Mouse (Mus musculus): ENCODE measurements at regions not wholly inside any gene's neighbourhood (a gene's known extent, or its start where the extent isn't known, plus 50 kb on each side); places are given as distances from the start of the nearest gene placed in this dataset.

DNA sequence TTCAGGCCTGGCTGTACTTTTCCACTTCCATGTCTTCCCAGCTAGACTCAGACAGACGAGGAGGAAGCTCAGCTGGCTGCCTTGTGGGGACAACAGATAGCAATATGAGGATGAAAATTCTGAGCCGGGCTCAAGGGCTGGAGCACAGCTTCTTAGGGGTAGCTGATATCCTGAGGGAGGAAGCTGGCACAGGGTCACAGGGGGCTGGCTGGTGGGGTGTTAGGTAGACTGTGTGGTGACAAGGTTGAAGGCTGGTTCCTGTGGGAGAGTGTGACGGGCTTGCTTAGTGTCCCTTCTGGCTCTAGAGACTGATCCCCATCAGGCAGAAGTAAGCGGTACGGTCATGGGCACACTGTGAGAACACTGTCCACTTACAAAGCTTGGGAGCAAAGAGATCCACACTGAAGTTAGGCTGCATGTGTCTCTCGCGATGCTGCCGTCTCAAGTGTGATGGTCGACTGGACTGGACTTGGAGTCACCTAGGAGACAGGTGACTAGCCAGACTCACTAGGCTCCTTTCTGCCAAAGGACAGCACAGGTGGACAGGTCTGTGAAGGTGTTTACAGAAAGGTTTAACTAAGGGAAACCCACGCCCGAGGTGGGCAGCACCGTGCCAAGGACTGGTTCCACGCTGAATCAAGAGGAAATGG lies 111.1 kb upstream of the S1pr3 start:
- no peak for DNase-seq (ENCODE audit: low read depth in 1 of 2, low spot score in 2 of 2)

DNA sequence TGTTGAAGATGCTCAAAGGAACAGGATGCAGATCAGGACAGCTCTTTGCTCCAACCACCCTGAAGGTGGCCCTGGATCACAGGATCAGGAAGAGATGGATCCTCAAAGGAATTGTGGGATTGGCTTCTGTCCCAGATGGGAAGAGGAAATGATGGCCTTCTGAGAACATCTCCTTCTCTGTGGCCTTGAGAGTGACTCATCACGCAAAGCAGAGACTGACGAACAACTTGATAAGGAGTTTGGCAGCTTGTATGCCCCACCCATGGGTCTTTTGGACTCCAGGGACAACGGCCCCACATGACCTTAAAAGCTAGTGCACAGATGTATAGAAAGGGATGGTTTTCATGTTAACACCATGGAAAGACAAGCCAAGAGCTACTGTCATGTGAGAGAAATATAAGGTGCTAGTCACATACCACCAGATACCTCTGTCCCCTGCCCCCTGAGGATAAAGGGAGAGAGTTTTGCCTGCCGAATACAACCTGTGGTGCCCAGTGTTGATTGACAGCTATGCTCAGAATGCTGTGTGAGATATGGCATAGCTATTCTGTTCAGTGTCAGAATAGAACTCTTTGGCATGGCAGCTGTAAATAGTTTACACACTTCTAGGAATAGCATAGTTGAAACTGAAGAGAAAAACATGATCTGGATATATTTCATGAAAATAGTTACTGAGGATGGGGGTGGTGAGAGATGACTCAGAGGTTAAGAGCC lies 109.2 kb upstream of the S1pr3 start:
- no peak for DNase-seq (ENCODE audit: low read depth in 1 of 2, low spot score in 2 of 2)

DNA sequence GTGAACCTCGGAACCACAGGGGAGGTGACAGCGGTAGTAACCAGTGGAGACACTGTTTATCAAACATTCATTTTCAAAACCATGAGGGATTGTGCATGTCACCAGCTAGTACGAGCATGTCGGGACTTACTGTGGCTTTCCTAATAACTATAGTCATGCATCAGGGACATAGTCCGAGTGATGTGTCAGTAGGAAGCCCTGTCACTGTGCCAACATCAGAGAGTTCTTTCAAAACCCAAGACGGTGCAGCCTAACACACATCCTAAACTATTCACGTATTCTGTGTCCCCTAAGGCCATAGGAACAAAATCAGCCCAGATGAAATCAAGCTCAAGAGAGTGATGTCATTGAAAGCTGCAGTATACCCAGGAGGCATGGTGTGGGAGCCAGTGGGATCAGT lies 107.0 kb upstream of the S1pr3 start:
- no peak for DNase-seq (ENCODE audit: low read depth in 1 of 2, low spot score in 2 of 2)

DNA sequence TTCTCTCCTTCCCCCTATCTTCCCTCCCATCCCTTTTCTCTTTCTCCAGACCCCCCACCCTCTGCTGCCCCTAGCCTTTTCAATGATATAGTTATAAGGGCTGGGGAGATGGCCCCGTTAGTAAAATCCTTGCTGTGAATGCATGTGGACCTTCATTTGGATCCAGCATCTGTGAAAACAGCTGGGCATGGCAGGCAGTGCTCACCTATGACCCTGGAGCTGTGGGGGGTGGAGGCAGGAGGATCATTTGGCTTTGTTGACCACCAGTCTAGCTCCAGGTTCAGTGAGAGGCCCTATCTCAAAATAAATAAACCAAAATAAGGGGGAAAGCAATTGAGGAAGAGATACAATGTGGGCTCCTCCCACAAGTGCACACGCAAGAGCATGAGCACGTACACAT lies 105.3 kb upstream of the S1pr3 start:
- DNase-seq (ENCODE audit: low read depth in 1 of 2, low spot score in 2 of 2): no peak

DNA sequence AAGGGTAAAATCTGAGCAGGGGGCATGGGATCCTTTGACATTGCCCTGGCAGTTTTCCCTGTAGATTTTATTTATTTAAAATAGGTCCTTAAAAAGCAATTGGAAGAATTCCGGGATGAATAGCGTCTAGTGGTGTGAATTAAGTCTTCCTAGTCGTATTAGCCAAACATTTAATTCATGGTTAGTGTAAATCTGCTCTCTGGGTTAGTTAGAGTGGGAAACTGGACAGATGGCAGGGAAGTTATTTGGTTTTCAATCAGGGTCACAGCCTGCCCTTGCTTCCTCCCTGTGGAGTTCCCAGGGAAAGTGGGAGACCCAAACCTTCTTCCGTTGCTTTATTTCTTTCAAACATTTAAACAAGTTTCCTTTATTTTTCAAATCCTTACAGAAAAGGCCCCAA lies 103.8 kb upstream of the S1pr3 start:
- DNase-seq (ENCODE audit: low read depth in 1 of 2, low spot score in 2 of 2): no peak

DNA sequence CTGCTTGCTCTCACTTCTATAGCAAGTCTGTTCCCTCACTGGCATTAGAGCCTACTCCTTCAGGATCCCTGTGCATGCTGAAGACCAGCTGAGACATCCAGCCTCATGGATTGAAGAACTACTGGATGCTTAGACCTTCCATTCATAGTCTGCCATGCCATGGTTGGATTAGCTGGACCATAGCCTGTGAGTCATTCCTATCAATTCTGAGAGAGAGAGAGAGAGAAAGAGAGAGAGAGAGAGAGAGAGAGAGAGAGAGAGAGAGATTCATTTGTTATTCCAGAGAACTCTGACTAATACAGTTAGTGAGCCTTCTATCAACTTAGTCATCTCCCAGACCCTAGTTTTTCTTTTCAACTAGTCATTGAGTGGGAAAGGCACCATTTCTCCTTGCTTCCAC lies 99.0 kb upstream of the S1pr3 start:
- DNase-seq (ENCODE audit: low read depth in 1 of 2, low spot score in 2 of 2): no peak

DNA sequence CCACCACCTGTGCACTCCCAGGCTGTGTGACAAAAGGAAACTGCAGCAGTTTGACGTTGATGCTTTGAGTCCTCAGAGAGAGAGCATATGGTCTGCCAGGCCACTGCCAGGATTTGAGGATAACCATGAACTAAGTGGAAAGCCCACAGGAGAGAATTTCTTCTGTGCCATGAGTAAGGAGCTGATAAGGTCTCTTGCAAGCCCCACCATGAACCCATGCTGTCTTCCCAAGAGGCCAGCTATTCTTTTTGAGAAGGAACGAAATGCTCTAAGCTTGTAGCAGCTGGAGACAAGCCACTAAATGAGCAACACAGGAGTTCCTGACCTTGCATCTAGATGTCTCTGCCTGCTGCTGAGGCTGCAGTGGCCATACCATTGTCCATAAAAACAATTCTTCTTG lies 98.4 kb upstream of the S1pr3 start:
- no peak for DNase-seq (ENCODE audit: low read depth in 1 of 2, low spot score in 2 of 2)

DNA sequence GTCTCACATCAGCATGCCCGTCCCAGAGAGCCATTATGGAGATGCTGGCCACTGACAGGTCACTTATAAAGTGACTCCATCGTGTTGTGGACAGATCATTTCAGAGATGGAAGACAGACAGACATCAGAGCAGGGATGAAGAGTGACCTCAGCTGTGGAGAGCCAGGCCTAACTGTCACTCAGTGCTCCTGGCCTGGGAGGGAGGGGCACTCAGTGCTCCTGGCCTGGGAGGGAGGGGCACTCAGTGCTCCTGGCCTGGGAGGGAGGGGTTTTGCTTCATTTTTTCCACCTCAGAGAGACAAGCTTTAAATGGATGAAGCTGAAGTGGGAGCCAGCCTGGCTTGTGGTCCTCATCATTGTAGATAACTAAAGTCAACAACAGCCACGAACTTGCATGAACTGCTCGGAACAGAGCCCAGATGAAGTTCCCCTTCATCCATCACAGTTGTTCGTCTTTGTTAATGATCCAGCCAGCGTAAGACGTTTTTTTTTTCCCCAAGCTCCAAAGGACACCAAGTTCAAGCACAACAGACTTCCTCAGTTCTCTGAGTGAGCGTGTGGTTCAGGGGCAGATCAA lies 96.7 kb upstream of the S1pr3 start:
- DNase-seq (ENCODE audit: low read depth in 1 of 2, low spot score in 2 of 2): no peak

DNA sequence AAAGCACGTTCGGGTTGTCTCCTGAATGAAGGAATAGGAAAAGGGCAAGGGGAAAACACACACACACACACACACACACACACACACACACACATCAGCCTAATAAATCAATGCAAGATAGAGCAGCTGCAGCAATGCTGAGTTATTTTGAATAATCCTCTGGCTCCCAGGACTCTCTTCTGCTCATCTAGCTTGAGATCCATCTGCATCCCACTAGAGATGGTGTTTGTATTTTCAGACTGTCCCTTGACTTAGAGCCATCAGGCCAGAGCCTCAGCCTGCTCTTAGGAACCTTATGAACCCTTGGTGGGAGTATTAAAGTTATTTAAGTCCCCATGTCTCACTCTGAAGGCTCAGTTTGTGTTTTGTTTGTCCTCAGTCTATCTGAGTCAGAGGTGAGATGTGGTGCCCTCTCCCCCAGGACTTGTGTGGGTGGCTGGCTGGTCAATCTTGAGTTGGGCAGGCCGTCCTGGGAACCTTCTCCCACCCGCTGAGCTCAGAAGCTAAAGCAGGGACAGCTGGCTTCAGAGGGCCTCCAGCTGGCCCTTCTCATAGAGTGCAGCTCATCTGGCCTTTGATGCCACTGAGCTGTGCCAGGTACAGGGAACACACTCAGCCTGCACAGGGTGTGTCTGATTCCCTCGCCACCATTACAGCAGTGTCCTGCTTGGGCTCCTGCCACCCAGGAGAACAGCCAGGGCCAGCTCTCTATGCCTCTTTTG lies 95.1 kb upstream of the S1pr3 start:
- no peak for DNase-seq (ENCODE audit: low read depth in 1 of 2, low spot score in 2 of 2)

DNA sequence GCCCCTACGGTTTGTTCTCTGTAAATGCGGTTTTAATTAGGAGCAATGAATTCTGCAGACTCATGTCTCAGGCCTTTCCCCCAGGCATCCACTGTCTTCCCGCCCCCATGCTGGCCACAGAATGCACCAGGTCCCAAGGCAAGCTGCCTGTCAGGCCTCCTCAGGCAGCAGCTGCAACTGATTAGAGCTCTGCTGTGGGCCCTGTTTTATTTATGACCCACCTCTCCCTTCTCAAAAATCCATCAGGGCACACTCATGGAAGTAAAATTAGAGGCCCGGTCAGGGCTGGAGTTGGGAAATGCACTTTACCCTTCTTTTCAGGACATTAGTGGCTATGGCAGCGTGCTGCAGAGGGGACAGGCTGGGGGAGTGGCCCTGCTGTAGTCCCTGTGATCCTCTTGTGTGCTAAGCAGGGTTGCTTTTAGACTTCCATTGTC lies 93.9 kb upstream of the S1pr3 start:
- no peak for DNase-seq (ENCODE audit: low read depth in 1 of 2, low spot score in 2 of 2)

DNA sequence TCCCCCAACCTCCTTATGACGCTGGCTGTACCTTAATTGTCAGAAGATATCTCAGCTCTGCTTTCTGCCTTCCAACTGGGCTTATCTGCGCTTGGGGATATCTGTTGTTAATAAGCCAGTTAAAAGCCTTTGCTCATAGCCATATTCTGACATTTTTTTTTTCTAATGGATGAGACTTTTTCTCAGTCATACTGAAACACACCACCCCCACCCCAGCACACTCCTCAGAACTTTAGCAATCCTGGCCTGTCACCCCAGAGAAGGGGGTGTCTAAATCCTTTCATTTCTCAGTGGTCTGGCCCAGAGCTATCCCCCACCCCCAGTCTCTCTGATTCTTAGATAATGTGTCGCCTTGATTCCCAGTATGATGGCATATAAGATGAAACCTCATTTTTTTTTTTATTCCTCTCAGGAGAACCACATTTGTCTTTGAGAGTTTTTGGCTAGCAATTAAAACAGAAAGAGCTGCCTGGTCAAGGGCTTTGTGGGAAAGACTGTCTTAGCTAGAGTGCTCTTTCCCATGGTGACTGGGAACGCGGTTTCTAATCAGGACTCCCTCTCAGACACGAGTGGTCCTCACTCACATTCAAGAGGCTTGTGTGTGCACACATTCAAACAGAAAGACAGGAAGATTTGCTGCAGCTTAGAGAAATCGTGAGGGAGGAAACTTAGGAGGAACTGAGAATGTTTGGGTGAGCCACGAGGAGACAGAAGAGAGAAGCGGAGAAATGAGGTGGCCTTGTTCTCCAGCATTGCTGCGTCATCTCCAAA lies 93.2 kb upstream of the S1pr3 start:
- DNase-seq (ENCODE audit: low read depth in 1 of 2, low spot score in 2 of 2): peak; percentile 9 to 11

DNA sequence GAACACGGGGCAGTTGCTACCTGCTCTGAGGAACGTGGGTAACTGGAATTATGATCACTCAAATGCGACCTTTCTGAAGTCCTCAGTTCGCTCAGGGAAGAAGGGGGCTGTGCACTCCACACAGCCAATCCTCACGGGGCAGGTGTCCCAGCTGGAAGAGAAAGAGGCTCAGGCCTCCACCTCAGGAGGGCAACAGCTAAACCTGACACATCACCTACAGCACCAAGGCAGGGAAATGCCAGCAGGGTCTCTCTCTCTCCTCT lies 92.7 kb upstream of the S1pr3 start:
- no peak for DNase-seq (ENCODE audit: low read depth in 1 of 2, low spot score in 2 of 2)

DNA sequence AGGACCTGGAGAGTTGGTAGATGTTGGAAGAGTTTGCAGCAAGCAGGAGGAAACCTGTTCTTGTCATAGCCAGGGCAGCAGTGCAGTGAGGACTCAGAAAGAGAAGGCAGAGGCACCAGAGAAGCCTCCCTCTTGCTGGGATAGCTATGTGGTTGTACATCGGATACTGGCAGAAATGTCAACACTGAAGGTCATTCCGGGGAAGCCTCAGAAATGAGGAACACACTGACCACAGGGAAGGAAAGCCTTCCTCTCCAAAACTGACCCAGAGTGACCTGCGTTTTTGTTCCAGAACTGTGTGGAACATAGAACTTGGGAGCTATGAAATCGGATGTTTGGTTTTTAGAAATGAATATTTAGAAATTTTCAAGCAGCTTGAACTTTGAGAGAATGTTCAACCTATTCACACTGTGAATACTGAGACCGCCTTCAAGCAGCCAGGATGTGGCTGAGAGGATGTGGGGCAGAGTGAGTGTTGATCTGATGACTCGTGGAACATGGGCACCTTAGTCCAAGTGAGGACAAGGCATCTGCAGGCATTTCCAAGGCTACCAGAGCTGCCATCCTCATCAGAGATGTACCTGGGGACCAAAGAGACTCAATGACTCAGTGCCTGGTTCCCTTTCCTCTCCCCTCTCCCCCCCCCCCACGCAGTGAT lies 85.3 kb upstream of the S1pr3 start:
- no peak for DNase-seq (ENCODE audit: low read depth in 1 of 2, low spot score in 2 of 2)

DNA sequence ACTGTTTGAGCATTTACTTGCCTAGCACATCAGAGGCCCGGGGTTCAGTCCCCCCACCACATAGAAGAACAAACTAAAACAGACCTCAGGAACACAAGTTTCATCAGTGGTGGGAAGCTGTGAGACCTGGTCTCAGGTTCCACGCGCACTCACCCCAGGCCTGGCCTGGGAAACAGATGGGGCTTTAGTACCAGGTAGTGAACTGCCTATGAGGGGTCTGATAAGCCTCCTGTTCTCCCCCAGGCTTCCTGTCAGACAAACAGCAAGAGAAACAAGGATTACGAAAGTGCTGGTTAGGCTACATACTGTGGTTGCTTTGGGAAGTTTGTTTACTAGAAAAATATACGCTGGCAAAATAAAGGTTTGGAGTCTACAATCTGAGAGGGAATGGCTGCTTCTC lies 83.7 kb upstream of the S1pr3 start:
- no peak for DNase-seq (ENCODE audit: low read depth in 1 of 2, low spot score in 2 of 2)

DNA sequence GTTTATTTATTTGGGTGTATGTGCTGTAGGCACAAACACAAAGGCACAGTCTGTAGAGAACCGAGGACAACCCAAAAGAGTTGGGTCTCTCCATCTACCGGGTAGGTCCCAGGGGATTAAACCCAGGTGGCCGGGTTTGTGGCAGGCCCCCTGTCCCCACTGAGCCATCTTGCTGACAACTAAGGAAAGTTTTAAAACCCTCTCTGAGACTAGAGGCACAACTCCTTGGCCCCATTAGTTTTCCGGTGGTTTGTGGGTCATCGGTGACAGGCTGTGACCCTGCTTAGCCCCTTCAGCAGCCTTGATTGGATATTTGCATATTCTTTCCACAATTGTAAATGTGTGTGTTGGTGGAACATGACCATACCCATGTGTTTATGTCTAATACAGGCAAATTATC lies 83.1 kb upstream of the S1pr3 start:
- no peak for DNase-seq (ENCODE audit: low read depth in 1 of 2, low spot score in 2 of 2)

DNA sequence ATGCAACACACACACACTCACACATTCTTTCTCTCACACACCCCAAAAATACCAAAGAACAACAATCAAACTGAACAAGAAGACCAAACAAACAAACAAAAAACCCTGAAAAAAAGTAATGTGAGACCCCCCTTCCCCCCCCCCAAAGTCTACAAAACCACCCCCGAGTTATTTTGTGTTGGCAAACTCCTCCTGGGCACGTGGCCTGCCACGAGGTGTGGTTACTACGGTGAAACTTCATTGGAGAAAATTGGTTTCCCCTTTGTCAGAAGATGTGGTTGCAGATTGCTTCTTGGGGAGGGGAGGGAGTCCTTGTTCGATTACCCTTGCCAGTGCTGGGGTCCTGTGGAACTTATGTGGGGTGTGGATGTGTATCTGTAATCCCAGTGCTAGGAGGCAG lies 82.3 kb upstream of the S1pr3 start:
- no peak for DNase-seq (ENCODE audit: low read depth in 1 of 2, low spot score in 2 of 2)

DNA sequence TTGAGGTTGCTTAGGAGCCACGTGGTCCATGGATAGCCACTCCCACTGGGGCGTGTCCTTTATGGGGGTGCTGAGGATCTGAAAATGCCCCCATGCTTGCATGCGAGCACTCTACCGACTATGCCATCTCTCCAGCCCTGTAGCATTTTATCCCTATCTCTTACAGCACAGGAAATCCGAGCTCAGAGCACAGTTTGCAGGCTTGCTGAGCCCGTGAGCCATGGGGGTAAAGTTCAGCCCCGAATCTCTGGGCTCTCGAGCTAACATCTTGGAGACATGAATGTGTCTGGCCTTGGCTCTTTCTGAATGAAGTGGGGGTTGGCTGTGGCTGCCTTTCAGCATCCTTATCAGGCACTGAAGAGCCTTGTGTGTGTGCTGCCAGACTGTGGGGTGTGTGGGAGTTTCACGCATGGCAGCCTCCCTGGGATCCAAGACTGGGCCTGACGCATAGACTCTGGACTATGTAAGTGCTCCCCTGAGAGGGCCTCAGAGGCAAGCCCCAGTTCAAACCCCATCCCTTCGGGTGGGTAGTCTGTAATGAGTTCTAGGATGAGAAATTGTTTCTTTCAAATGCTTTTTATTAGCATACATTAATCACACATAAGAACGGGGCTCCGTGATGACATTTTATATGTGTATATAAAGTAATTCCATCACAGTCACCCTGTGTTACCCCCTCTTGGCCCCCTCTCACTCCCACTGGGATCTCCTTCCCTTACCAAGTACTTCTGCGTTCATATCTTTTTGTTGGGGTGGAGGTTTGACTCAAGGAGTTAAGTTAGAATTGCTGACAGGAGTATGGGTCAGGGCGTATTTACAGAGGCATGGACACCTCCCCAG lies 80.1 kb upstream of the S1pr3 start:
- no peak for DNase-seq (ENCODE audit: low read depth in 1 of 2, low spot score in 2 of 2)

DNA sequence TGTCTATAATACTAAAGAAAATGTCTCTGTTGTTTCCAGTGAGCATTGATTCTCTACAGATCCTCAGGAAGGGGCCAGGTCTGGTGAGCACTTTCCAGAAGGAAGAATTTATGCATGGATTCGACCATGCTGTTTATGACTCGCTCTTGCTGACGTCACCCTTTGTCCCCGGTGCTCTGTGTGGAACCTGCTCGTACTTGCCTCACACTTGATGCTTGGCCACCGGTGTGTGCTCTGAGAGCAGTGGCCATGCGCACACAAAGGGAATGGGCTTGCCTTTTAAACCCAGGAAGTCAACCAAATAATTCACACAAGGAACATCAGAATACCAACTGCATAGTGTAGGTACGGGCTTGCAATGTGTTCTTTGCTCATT lies 79.5 kb upstream of the S1pr3 start:
- no peak for DNase-seq (ENCODE audit: low read depth in 1 of 2, low spot score in 2 of 2)

DNA sequence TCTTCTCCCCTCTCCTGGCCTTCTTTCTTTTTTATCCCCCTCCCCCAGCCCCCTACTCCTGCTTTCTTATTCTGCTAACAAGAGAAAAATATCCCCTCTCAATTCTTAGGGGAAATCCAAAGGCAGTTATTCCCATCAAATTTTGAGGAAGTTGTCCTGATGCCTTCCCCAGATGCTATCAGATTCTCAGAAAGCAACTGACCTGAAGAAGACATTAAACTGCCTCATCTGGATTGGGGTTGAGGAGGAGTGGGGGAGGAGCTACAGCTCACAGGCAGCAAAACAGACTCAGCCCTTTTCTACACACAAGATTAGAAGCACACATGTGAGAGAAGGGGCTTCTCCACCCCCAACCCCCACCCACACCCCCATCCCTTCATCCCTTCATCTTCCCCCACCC lies 78.7 kb upstream of the S1pr3 start:
- DNase-seq (ENCODE audit: low read depth in 1 of 2, low spot score in 2 of 2): no peak

DNA sequence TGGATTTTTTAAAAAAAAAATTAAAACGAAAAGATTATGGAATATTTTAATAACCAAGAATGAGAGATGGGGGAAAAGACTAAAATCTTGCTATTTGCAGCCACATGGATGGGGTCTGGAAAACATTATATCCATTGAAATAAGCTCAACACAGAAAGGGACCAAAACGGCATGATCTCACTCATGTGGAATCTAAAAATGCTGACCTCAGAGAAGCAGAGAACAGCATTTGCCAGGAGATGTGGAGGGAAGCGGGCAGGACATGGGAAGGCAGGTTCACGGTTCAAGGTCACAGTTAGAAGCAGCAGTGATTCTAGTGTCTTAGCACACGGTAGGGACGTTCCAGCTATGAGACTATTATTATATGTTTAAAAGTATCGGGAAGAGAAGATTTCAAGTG lies 76.2 kb upstream of the S1pr3 start:
- DNase-seq (ENCODE audit: low read depth in 1 of 2, low spot score in 2 of 2): no peak
